Mouse (Mus musculus) lung, adult 2 months (tissue): ENCODE measurements around the gene Sqstm1. TPM values are rescaled to one million over a fixed set of nuclear protein-coding genes. Genes with fewer than 3 reads are reported as not detected.

ENCODE experiments used
- DNase-seq: peaks from one replicate; pipeline ENCODE4 v3.0.0; 2022
- H3K4me1 ChIP-seq: fragments of 200-500 bp; 2 replicates; pipeline ENCODE4 v1.6.1; 2011; ENCODE audit warnings: low read length; ENCODE audit not compliant: control insufficient read depth, insufficient read depth
- H3K4me3 ChIP-seq: fragments of 200-500 bp; replicated peaks from 2 replicates; pipeline ENCODE3; 2011; ENCODE audit warnings: low read depth, mild to moderate bottlenecking, control low read depth, low read length; ENCODE audit errors: extremely low read depth
- CTCF ChIP-seq: fragments of 200-500 bp; IDR thresholded peaks from 2 replicates; pipeline ENCODE4 v1.5.1; 2011; ENCODE audit warnings: mild to moderate bottlenecking, low read length, control low read depth; ENCODE audit not compliant: insufficient read depth
- POLR2A ChIP-seq: fragments of 200-500 bp; IDR thresholded peaks from 2 replicates; pipeline ENCODE4 v1.6.1; 2011; ENCODE audit warnings: low read depth, mild to moderate bottlenecking, control low read depth, low read length, borderline replicate concordance; ENCODE audit errors: extremely low read depth
- WGBS: fragments of 180-500 bp; shearing (Covaris S2); methylation state at CpG from one replicate; pipeline ENCODE4 v1.1.7; 2018; 5-methylcytosine and 5-hydroxymethylcytosine counted together
- polyA plus RNA-seq: library from polyadenylated mRNA; depleted of rRNA; stranded (reverse); fragments of >200 nt; gene quantifications from 2 replicates; pipeline ENCODE4 v1.2.3, GENCODE M21; 2012

The Sqstm1 gene
- polyA plus RNA-seq, 1 experiment: 249 TPM

- TF ChIP-seq CTCF (no peak), POLR2A (no peak)
- no peak for DNase-seq
- Histone ChIP-seq H3K4me1 (0 out of 2 replicates have a peak, but pooled peaks cover 2% of the 10 kb centered on the region), H3K4me3 (no peak overlapping the region)
- WGBS: 48% methylated on average over 8 of the region's 8 CpGs
Measured at GRCm38 (mm10) chr11:50200613-50201012, 10.0 kb downstream of the Sqstm1 start.

- H3K4me1 ChIP-seq: no peaks in the 10 kb centered on the region
- H3K4me3 ChIP-seq: no peak overlapping the region
- WGBS: 87% methylated on average over 2 of the region's 2 CpGs
- TF ChIP-seq POLR2A: no peak
- no peak for TF ChIP-seq CTCF
- DNase-seq: no peak
Measured at GRCm38 (mm10) chr11:50198916-50199315, 11.7 kb downstream of the Sqstm1 start.

GRCm38 (mm10) chr11:50198219-50198846 is 12.3 kb downstream of the Sqstm1 start:
- Histone ChIP-seq H3K4me1 (no peaks in the 10 kb centered on the region), H3K4me3 (no peak overlapping the region)
- WGBS: 85% methylated on average over 4 of the region's 5 CpGs
- TF ChIP-seq CTCF: no peak
- no peak for TF ChIP-seq POLR2A
- no peak for DNase-seq

GRCm38 (mm10) chr11:50197500-50197899 is 13.1 kb downstream of the Sqstm1 start:
- WGBS: 65% methylated on average over 4 of the region's 4 CpGs
- Histone ChIP-seq H3K4me3 (no peak overlapping the region), H3K4me1 (no peaks in the 10 kb centered on the region)
- DNase-seq: no peak
- TF ChIP-seq POLR2A: no peak
- no peak for TF ChIP-seq CTCF

- H3K4me1 ChIP-seq: no peaks in the 10 kb centered on the region
- WGBS: 68% methylated on average over 4 of the region's 4 CpGs
- TF ChIP-seq POLR2A (no peak), CTCF (no peak)
- no peak overlapping the region for H3K4me3 ChIP-seq
- no peak for DNase-seq
Measured at GRCm38 (mm10) chr11:50194793-50195192, 15.8 kb downstream of the Sqstm1 start.

GRCm38 (mm10) chr11:50194070-50194469 is 16.6 kb downstream of the Sqstm1 start:
- TF ChIP-seq POLR2A (no peak), CTCF (no peak)
- Histone ChIP-seq H3K4me3 (no peak overlapping the region), H3K4me1 (no peaks in the 10 kb centered on the region)
- 80% methylated on average over 7 of the region's 7 CpGs for WGBS
- DNase-seq: no peak

- TF ChIP-seq CTCF (no peak), POLR2A (no peak)
- H3K4me1 ChIP-seq: no peaks in the 10 kb centered on the region
- 82% methylated on average over 3 of the region's 3 CpGs for WGBS
- H3K4me3 ChIP-seq: no peak overlapping the region
- no peak for DNase-seq
Measured at GRCm38 (mm10) chr11:50192278-50192677, 18.3 kb downstream of the Sqstm1 start.

- Histone ChIP-seq H3K4me3 (no peak overlapping the region), H3K4me1 (no peaks in the 10 kb centered on the region)
- no peak for DNase-seq
- TF ChIP-seq CTCF: no peak
- TF ChIP-seq POLR2A: no peak
- 63% methylated on average over 4 of the region's 4 CpGs for WGBS
Measured at GRCm38 (mm10) chr11:50190362-50190761, 20.3 kb downstream of the Sqstm1 start.

- 65% methylated on average over 7 of the region's 7 CpGs for WGBS
- no peak overlapping the region for H3K4me3 ChIP-seq
- H3K4me1 ChIP-seq: no peaks in the 10 kb centered on the region
- DNase-seq: no peak
- TF ChIP-seq POLR2A (no peak), CTCF (no peak)
Measured at GRCm38 (mm10) chr11:50188682-50189081, 21.9 kb downstream of the Sqstm1 start.

GRCm38 (mm10) chr11:50184788-50185187 is 25.8 kb downstream of the Sqstm1 start:
- H3K4me1 ChIP-seq: no peaks in the 10 kb centered on the region
- TF ChIP-seq CTCF (no peak), POLR2A (no peak)
- 62% methylated on average over 3 of the region's 3 CpGs for WGBS
- no peak overlapping the region for H3K4me3 ChIP-seq
- no peak for DNase-seq
